Mouse (Mus musculus) cerebellum, adult 11-12 months (tissue): ENCODE measurements around the gene Nol4l.

Experiments
- DNase-seq: peaks from one replicate; pipeline ENCODE4 v3.0.0; 2022

Gene Nol4l

GRCm38 (mm10) chr2:153542936-153543668 is 13.3 kb upstream of the Nol4l start:
- DNase-seq = no peak

- DNase-seq = no peak
These were observed 9.1 kb upstream of the Nol4l start for GRCm38 (mm10) chr2:153538898-153539297.

- no peak for DNase-seq
These were observed 4.2 kb upstream of the Nol4l start for GRCm38 (mm10) chr2:153533981-153534380.

GRCm38 (mm10) chr2:153530948-153531347 is 1.2 kb upstream of the Nol4l start:
- DNase-seq = no peak

- peak; percentile 80 for DNase-seq
These were observed 398 bp downstream of the Nol4l start for GRCm38 (mm10) chr2:153529365-153529781.

- peak; percentile 73 for DNase-seq
These were observed 1.0 kb downstream of the Nol4l start for GRCm38 (mm10) chr2:153528571-153529364.

- DNase-seq = peak; percentile 76
These were observed 1.9 kb downstream of the Nol4l start for GRCm38 (mm10) chr2:153527580-153528531.

GRCm38 (mm10) chr2:153526850-153527530 is 2.8 kb downstream of the Nol4l start:
- DNase-seq = no peak

DNA sequence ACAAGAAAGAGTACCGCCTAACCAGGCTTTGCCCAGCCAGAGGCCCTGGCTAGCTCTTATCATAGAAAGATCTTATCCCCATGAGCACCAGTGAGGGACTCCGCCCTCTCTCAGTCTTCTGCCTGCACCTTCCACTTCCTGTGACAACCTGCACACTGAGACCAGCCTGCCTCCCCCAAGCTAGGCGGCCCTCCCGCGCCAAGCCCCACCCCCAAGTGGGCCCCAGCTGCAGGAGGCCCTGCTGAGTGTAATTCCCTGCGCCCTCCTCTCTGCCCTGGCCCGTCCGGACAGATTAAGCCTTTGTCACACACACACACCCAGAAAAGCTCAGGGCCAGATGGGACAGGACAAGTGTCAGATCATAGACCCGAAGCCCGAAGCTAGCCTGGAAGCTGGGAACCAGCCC is 3.9 kb downstream of the Nol4l start:
- DNase-seq = peak; percentile 48

DNA sequence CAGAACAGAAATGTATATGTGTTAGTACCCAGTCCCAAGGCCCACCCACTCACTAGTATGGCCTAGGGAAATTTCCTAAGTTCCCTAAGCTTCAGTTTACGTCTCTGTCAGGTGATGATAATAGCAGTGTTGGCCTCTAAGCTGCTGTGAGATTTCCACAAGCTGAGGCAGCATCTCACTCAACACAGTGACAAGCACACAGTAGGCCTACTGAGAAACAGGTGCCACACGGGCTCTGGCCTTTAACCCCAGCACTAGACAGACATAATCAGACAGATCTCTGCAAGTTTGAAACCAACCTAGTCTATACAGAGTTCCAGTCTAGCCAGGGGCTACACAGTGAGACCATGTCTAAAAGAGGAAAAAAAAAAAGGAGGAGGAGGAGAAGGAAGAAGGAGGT is 5.0 kb downstream of the Nol4l start:
- no peak for DNase-seq

GRCm38 (mm10) chr2:153523656-153524055 is 6.1 kb downstream of the Nol4l start:
- no peak for DNase-seq

GRCm38 (mm10) chr2:153523143-153523542 is 6.6 kb downstream of the Nol4l start:
- no peak for DNase-seq

- no peak for DNase-seq
These were observed 7.5 kb downstream of the Nol4l start for GRCm38 (mm10) chr2:153522270-153522669.

DNA sequence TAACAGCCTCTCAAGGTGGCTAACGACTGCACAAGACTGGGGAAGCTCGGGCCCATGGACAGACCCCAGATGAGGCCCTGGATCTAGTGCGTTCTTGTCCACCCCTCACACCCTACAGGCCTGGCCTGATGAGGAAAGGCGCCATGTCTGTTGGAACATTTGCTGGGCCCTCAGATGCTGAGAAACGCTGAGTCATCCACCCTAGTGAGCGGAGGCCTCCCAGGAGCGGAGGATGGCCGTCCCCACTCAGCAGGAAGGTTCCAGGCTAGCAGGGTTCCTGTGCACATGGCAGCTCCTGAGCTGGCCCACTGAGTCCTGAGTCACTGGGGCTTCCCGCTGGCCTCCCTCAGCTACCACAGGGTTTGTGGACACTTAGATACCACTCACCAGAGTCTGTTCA is 9.7 kb downstream of the Nol4l start:
- DNase-seq = no peak

- DNase-seq = peak; percentile 43
These were observed 12.8 kb downstream of the Nol4l start for GRCm38 (mm10) chr2:153516961-153517360.

DNA sequence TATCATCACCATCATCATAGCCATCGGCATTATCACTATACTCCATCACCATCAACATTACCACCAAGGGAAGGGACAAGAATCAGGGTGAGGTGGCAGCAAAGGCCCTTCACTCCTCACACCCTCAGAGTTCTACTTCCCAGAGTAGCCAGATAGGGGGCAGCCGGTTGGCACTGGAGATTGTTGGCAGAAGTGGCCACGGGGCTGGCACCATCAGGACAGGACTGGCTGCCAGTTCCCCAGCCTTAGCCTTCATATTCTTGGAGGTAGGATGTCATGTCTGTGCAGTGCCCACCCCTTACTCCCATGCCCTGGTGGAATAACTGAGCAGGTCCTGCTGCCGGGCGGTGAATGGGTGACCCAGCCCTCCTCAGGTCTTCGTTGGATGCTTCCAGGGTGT is 14.2 kb downstream of the Nol4l start:
- peak; percentile 74 for DNase-seq

- peak; percentile 77 for DNase-seq
These were observed 15.0 kb downstream of the Nol4l start for GRCm38 (mm10) chr2:153514497-153515380.

DNA sequence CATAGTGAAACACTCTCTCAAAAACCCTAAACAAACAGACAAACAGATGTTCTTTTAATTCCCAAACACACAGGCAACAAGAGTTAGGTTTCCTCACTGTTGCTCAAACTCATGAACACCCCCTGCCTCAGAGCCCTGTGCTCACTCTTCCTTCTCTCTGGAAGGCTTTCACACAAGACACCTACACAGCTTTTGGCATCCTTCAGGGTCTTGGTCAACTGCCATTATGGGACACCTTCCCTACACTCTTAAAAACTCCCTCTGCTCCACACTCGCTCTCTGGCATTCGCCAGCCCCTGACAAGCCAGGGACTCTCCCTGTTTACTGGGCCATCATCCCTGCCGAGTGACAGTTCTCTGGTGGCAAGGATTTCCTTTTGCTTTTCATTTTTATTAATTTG is 15.8 kb downstream of the Nol4l start:
- DNase-seq = peak; percentile 53

DNA sequence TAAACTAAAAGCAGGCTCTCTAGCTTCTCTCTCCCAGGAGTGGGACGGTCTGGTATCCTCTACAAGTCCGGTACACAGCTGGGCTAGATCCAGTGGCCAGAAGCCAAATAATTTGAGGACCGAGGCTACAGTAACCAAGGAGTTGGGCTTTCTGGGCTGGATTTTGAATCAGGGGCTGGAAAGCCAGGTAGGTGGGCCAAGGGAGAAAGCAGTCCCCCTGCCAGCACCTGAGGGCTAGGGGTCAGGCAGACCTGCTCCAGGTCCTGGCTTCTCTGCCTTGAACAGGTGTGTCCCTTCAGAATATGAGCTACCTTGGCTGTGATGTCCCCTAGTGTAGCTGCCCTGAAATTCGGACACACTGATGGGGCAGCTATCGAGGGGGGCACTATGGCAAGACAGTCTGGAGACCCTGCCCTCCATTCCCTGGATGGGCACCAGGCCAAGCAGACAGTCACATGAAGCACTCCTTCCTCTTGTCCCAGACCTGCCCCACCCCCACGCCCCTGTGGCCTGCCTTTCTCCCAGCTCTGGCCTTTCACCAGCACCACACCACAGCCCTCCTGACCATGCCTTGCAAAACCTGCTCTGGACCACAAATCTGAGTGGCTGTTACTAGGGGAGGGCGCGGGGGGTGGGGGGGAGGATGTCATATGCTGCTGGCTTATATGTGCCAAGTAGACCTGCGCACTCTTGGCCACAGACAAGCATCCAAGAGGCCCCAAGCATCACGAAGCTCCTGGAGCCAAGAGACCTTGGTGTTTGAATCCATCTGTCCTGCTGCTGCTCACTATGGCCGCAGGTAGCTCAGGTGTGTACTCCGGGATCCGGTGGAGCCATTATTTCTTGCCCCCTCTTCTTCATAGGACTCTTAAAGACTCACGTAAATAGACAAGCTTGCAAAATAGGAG is 17.1 kb downstream of the Nol4l start:
- DNase-seq = peak; percentile 79

DNA sequence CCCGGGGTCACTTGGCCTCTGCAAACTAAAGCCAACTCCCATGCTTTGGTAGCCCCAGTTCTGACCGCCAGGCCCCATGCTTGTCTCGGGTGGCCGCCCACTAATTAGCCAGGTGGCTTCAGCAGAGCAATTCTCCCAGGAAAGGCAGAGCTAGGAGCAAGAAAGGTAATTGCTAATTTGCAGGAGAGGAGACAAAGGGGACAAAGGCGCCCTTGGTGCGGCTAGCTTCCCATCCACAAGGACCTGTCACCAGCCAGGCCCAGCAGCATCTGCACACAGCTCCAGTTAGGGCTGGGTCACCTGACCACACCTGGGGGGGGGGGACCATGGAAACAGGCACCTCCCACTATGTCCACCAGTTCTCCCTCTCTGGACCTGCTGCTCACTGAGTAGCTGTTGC is 18.2 kb downstream of the Nol4l start:
- peak; percentile 53 for DNase-seq
